Mouse (Mus musculus) hindbrain, embryonic 12.5 days (tissue): ENCODE measurements around the gene Prkcsh. TPM values are rescaled to one million over a fixed set of nuclear protein-coding genes. Genes with fewer than 3 reads are reported as not detected.

Experiments used
- ATAC-seq: fragments of 200-750 bp; cut with Nextera tagmentation; 2 replicates; pipeline ENCODE4 v1.8.0; 2017; ENCODE audit warnings: moderate TSS enrichment; ENCODE audit not compliant: low FRiP score
- H3K27ac ChIP-seq: fragments of 300-500 bp; sonication (generic); 2 replicates; pipeline ENCODE4 v1.5.1; 2016; ENCODE audit warnings: mild to moderate bottlenecking
- H3K27me3 ChIP-seq: fragments of 300-500 bp; sonication (generic); 2 replicates; pipeline ENCODE4 v1.6.1; 2016; ENCODE audit warnings: mild to moderate bottlenecking
- H3K36me3 ChIP-seq: fragments of 300-500 bp; sonication (generic); 2 replicates; pipeline ENCODE4 v1.6.1; 2016; ENCODE audit warnings: mild to moderate bottlenecking
- H3K4me1 ChIP-seq: fragments of 300-500 bp; sonication (generic); 2 replicates; pipeline ENCODE4 v1.6.1; 2016
- H3K4me2 ChIP-seq: fragments of 300-500 bp; sonication (generic); replicated peaks from 2 replicates; pipeline ENCODE4 v1.6.1; 2016; ENCODE audit warnings: mild to moderate bottlenecking
- H3K4me3 ChIP-seq: fragments of 300-500 bp; sonication (generic); 2 replicates; pipeline ENCODE4 v1.5.1; 2016; ENCODE audit warnings: mild to moderate bottlenecking
- H3K9ac ChIP-seq: fragments of 300-500 bp; sonication (generic); 2 replicates; pipeline ENCODE4 v1.6.1; 2016; ENCODE audit warnings: mild to moderate bottlenecking, moderate library complexity
- H3K9me3 ChIP-seq: fragments of 300-500 bp; sonication (generic); replicated peaks from 2 replicates; pipeline ENCODE4 v1.6.1; 2016; ENCODE audit warnings: mild to moderate bottlenecking
- WGBS: fragments of 180-500 bp; shearing (Covaris S2); methylation state at CpG from one replicate; pipeline ENCODE4 v1.1.7; 2016; 5-methylcytosine and 5-hydroxymethylcytosine counted together
- polyA plus RNA-seq: library from polyadenylated mRNA; unstranded; fragments of >200 nt; fragmentation: Nextera tagmentation; extraction: Ambion mirVana; gene quantifications from 2 replicates; pipeline ENCODE4 v1.2.1, GENCODE M21; 2016

Prkcsh gene
- polyA plus RNA-seq, 1 experiment from 2014 or later = 108 TPM

GRCm38 (mm10) chr9:21962416-21963059 is 40.1 kb upstream of the Prkcsh start:
- WGBS = 4% methylated on average over 34 of the region's 34 CpGs
- peak overlapping the region; percentile 39 for H3K9ac ChIP-seq

GRCm38 (mm10) chr9:21963417-21963816 is 39.2 kb upstream of the Prkcsh start, which contains the start of gene Epor:
Gene Epor (minus strand): TSS chr9:21963506.
- ATAC-seq = 0 out of 2 replicates have a peak, but pooled peaks have one; percentile 18
- no peak within 1 kb of the TSS for H3K27ac ChIP-seq
- no peaks in the 10 kb centered on the region for H3K9me3 ChIP-seq
- 26% methylated on average over 8 of the region's 8 CpGs for WGBS
- H3K27me3 ChIP-seq = peaks cover 57% of the 10 kb centered on the region
- peaks cover 24% of the 10 kb centered on the region for H3K4me1 ChIP-seq
- peak within 1 kb of the TSS; percentile 59 for H3K4me2 ChIP-seq
- peak within 1 kb of the TSS; percentile 39 for H3K9ac ChIP-seq
- H3K36me3 ChIP-seq = no peaks in the 10 kb centered on the region
- H3K4me3 ChIP-seq = peak within 1 kb of the TSS; percentile 37

More at GRCm38 (mm10) chr9:21962416-21963059, 40.1 kb upstream of the Prkcsh start:
- H3K4me3 ChIP-seq = peak overlapping the region; percentile 37
- H3K27ac ChIP-seq = no peak overlapping the region
- H3K4me1 ChIP-seq = peaks cover 24% of the 10 kb centered on the region
- H3K36me3 ChIP-seq = no peaks in the 10 kb centered on the region
- peaks cover 55% of the 10 kb centered on the region for H3K27me3 ChIP-seq
- ATAC-seq = peak; percentile 70
- peak overlapping the region; percentile 59 for H3K4me2 ChIP-seq
- no peaks in the 10 kb centered on the region for H3K9me3 ChIP-seq

- Histone ChIP-seq H3K27ac (no peak overlapping the region), H3K4me3 (no peak overlapping the region), H3K27me3 (peaks cover 7% of the 10 kb centered on the region; the same call in 1 of the 2 replicates), H3K9ac (no peak overlapping the region), H3K4me2 (no peak overlapping the region), H3K36me3 (no peaks in the 10 kb centered on the region), H3K9me3 (no peaks in the 10 kb centered on the region), H3K4me1 (no peaks in the 10 kb centered on the region)
- 75% methylated on average over 6 of the region's 6 CpGs for WGBS
- no peak for ATAC-seq
Observed at GRCm38 (mm10) chr9:21968883-21969282, 33.7 kb upstream of the Prkcsh start.

DNA sequence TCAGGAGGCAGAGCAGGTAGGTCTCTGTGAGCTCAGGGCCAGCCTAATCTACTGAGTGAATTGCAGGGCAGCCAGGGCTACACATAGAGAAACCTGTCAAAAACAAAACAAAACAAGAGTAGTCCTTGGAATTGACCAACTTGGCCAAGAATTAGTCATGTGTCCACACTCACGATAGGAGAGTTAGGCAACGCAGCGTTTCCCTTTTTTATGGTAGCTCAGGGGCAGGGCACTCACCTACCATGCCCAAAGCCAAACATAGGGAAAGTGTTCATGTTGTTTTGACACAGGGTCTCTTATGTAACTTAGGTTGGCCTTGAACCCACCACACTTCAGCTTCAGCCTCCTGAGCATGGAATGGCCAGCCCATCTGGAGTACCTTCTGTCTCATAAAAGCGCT is 33.3 kb upstream of the Prkcsh start:
- no peak overlapping the region for H3K4me3 ChIP-seq
- WGBS = 97% methylated on average over 4 of the region's 4 CpGs
- ATAC-seq = no peak

GRCm38 (mm10) chr9:21976626-21977175 is 25.9 kb upstream of the Prkcsh start:
- Histone ChIP-seq H3K27me3 (no peaks in the 10 kb centered on the region), H3K27ac (no peak overlapping the region), H3K9ac (no peak overlapping the region), H3K4me3 (no peak overlapping the region), H3K4me1 (no peaks in the 10 kb centered on the region), H3K9me3 (no peaks in the 10 kb centered on the region), H3K4me2 (no peak overlapping the region), H3K36me3 (no peaks in the 10 kb centered on the region)
- no peak for ATAC-seq
- WGBS = 86% methylated on average over 10 of the region's 10 CpGs

More for the DNA sequence above, 33.3 kb upstream of the Prkcsh start:
- Histone ChIP-seq H3K4me1 (no peaks in the 10 kb centered on the region), H3K36me3 (no peaks in the 10 kb centered on the region), H3K27me3 (peaks cover 3% of the 10 kb centered on the region; the same call in 1 of the 2 replicates), H3K4me2 (no peak overlapping the region), H3K27ac (no peak overlapping the region), H3K9ac (no peak overlapping the region), H3K9me3 (no peaks in the 10 kb centered on the region)

- H3K27me3 ChIP-seq = no peaks in the 10 kb centered on the region
- no peak overlapping the region for H3K27ac ChIP-seq
- no peak overlapping the region for H3K4me2 ChIP-seq
- H3K9ac ChIP-seq = no peak overlapping the region
- no peaks in the 10 kb centered on the region for H3K4me1 ChIP-seq
- no peaks in the 10 kb centered on the region for H3K36me3 ChIP-seq
- no peak overlapping the region for H3K4me3 ChIP-seq
- no peak for ATAC-seq
- WGBS = 87% methylated on average over 5 of the region's 5 CpGs
- no peaks in the 10 kb centered on the region for H3K9me3 ChIP-seq
Observed at GRCm38 (mm10) chr9:21977331-21977730, 25.3 kb upstream of the Prkcsh start.

- Histone ChIP-seq H3K4me3 (no peak overlapping the region), H3K4me1 (no peaks in the 10 kb centered on the region), H3K9ac (no peak overlapping the region), H3K27me3 (peaks cover 3% of the 10 kb centered on the region; the same call in 1 of the 2 replicates), H3K36me3 (no peaks in the 10 kb centered on the region), H3K27ac (no peak overlapping the region), H3K9me3 (no peaks in the 10 kb centered on the region), H3K4me2 (no peak overlapping the region)
- 23% methylated on average over 2 of the region's 2 CpGs for WGBS
- ATAC-seq = no peak
Observed at GRCm38 (mm10) chr9:21977972-21978371, 24.6 kb upstream of the Prkcsh start.

DNA sequence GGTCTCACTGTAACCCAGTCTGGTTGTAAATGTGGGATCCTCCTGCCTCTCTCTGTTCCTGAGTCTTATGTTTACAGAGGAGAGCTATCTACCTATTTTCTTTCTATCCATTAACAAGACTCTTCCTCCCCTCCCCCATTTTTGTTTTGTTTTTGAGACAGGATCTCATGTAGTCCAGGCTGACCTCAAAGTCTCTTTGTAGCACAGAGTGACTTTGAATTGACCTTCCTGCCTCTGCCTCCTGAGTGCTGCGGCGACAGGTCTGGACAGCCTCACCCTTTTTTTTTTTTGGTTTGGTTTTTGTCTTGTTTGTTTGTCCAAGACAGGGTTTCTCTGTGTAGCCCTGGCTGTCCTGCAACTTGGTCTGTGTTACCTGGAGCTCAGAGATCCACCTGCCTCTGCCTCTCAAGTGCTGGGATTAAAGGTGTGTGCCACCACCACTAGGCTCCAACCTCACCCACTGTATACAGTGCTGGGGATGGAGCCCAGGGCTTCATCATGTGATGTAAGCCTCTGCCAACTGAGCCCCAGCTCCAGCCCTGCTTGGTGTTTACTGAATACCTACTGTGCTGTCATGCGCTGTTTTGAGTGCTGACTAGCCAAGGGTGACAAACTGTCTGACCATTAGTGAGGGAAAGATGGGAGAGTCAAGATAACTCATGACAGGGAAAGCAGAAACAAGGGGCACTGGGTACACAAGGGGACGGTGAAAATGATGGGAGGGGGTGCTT is 24.0 kb upstream of the Prkcsh start:
- ATAC-seq = no peak
- Histone ChIP-seq H3K9ac (no peak overlapping the region), H3K9me3 (no peaks in the 10 kb centered on the region), H3K4me2 (no peak overlapping the region), H3K27ac (no peak overlapping the region), H3K36me3 (no peaks in the 10 kb centered on the region), H3K4me3 (no peak overlapping the region), H3K27me3 (peaks cover 3% of the 10 kb centered on the region; the same call in 1 of the 2 replicates), H3K4me1 (no peaks in the 10 kb centered on the region)
- 86% methylated on average over 4 of the region's 4 CpGs for WGBS

- peaks cover 12% of the 10 kb centered on the region for H3K4me1 ChIP-seq
- no peak for ATAC-seq
- H3K27ac ChIP-seq = no peak overlapping the region
- H3K9ac ChIP-seq = no peak overlapping the region
- no peaks in the 10 kb centered on the region for H3K36me3 ChIP-seq
- 13% methylated on average over 3 of the region's 3 CpGs for WGBS
- H3K4me3 ChIP-seq = no peak overlapping the region
- peaks cover 49% of the 10 kb centered on the region for H3K27me3 ChIP-seq
- H3K4me2 ChIP-seq = no peak overlapping the region
- H3K9me3 ChIP-seq = no peaks in the 10 kb centered on the region
Observed at GRCm38 (mm10) chr9:21983911-21984310, 18.7 kb upstream of the Prkcsh start.

- no peak for ATAC-seq
- H3K36me3 ChIP-seq = no peaks in the 10 kb centered on the region
- H3K4me3 ChIP-seq = peak overlapping the region; percentile 37; the same call in 1 of the 2 replicates
- H3K4me1 ChIP-seq = peaks cover 26% of the 10 kb centered on the region
- no peaks in the 10 kb centered on the region for H3K9me3 ChIP-seq
- peaks cover 87% of the 10 kb centered on the region for H3K27me3 ChIP-seq
- 7% methylated on average over 36 of the region's 36 CpGs for WGBS
- H3K9ac ChIP-seq = no peak overlapping the region
- H3K27ac ChIP-seq = no peak overlapping the region
- H3K4me2 ChIP-seq = peak overlapping the region; percentile 60
Observed at GRCm38 (mm10) chr9:21987592-21988342, 14.8 kb upstream of the Prkcsh start.

DNA sequence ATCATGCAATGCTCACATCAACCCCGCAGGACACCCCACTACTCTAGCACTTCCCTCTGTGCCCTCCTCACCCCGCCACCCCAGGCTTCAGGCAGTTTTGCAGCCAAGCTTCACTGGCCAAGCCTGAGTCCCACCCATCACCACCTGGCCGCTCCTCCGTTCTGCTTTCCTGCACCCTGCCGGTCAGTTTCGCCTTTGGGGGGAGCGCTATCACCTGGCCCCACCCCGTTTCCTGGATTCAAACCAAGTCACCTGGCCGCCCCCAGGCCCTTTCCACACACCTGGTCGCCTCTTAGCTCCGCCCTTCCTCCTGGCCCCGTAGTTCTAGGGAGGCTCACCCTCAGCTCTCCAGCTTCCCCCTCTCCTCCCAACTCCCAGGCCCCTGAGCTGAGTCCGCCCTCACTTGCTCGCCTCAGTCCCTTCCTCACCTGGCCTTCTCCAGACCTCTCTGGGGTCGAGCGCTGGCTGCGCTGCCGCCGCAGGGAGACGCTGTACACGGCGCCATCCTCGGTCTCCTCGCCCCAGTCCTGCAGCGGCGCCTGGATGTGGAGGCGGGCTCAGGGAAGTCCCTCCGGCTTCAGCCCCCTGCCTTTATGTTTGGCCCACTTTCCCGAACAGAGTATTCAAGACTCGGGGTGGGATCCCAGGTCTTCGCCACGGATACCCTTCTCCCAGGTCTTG is 14.0 kb upstream of the Prkcsh start:
- H3K9me3 ChIP-seq = no peaks in the 10 kb centered on the region
- ATAC-seq = no peak
- peaks cover 26% of the 10 kb centered on the region for H3K4me1 ChIP-seq
- peaks cover 91% of the 10 kb centered on the region for H3K27me3 ChIP-seq
- H3K4me2 ChIP-seq = peak overlapping the region; percentile 60
- H3K27ac ChIP-seq = no peak overlapping the region
- 1% methylated on average over 32 of the region's 32 CpGs for whole genome bisulfite sequencing
- H3K4me3 ChIP-seq = peak overlapping the region; percentile 37
- H3K36me3 ChIP-seq = no peaks in the 10 kb centered on the region
- H3K9ac ChIP-seq = peak overlapping the region; percentile 50; the same call in 1 of the 2 replicates
